Mouse (Mus musculus) heart, embryonic 12.5 days (tissue): ENCODE data around the gene Olfr116. TPM values are rescaled to one million over a fixed set of nuclear protein-coding genes. Genes with fewer than 3 reads are reported as not detected.

Source experiments
- ATAC-seq: fragments of 200-750 bp; cut with Nextera tagmentation; 2 replicates; pipeline ENCODE4 v1.8.0; 2017; ENCODE audit warnings: moderate TSS enrichment, moderate library complexity; ENCODE audit not compliant: insufficient number of reproducible peaks, low FRiP score
- H3K27ac ChIP-seq: fragments of 300-500 bp; sonication (generic); 2 replicates; pipeline ENCODE4 v1.5.1; 2016; ENCODE audit warnings: mild to moderate bottlenecking, moderate library complexity; ENCODE audit not compliant: poor library complexity, severe bottlenecking
- H3K27me3 ChIP-seq: fragments of 300-500 bp; sonication (generic); replicated peaks from 2 replicates; pipeline ENCODE4 v1.6.1; 2016; ENCODE audit warnings: mild to moderate bottlenecking, moderate library complexity
- H3K36me3 ChIP-seq: fragments of 300-500 bp; sonication (generic); 2 replicates; pipeline ENCODE4 v1.6.1; 2016; ENCODE audit warnings: mild to moderate bottlenecking, moderate library complexity
- H3K4me1 ChIP-seq: fragments of 300-500 bp; sonication (generic); replicated peaks from 2 replicates; pipeline ENCODE4 v1.6.1; 2016; ENCODE audit warnings: mild to moderate bottlenecking
- H3K4me2 ChIP-seq: fragments of 300-500 bp; sonication (generic); 2 replicates; pipeline ENCODE4 v1.6.1; 2016; ENCODE audit warnings: mild to moderate bottlenecking, moderate library complexity
- H3K4me3 ChIP-seq: fragments of 300-500 bp; sonication (generic); 2 replicates; pipeline ENCODE4 v1.5.1; 2016; ENCODE audit warnings: mild to moderate bottlenecking
- H3K9ac ChIP-seq: fragments of 300-500 bp; sonication (generic); 2 replicates; pipeline ENCODE4 v1.6.1; 2016; ENCODE audit warnings: mild to moderate bottlenecking, moderate library complexity
- H3K9me3 ChIP-seq: fragments of 300-500 bp; sonication (generic); replicated peaks from 2 replicates; pipeline ENCODE4 v1.6.1; 2016; ENCODE audit warnings: mild to moderate bottlenecking, moderate library complexity
- WGBS: fragments of 180-500 bp; shearing (Covaris S2); methylation state at CpG from one replicate; pipeline ENCODE4 v1.1.7; 2016; 5-methylcytosine and 5-hydroxymethylcytosine counted together
- polyA plus RNA-seq: library from polyadenylated mRNA; unstranded; fragments of >200 nt; fragmentation: Nextera tagmentation; extraction: Ambion mirVana; gene quantifications from 2 replicates; pipeline ENCODE4 v1.2.1, GENCODE M21; 2016

Olfr116 gene
- not detected in 2 replicates for polyA plus RNA-seq

- no peak within 1 kb of the TSS for H3K4me3 ChIP-seq
- no peak for ATAC-seq
- H3K9me3 ChIP-seq, result 0 out of 2 replicates have a peak, but pooled peaks cover 3% of the 10 kb centered on the region
- WGBS, result 73% methylated on average over 2 of the region's 2 CpGs
- H3K4me1 ChIP-seq, result no peaks in the 10 kb centered on the region
- H3K27me3 ChIP-seq, result no peaks in the 10 kb centered on the region
- no peak within 1 kb of the TSS for H3K4me2 ChIP-seq
- H3K27ac ChIP-seq, result no peak within 1 kb of the TSS
- no peaks in the 10 kb centered on the region for H3K36me3 ChIP-seq
- H3K9ac ChIP-seq, result no peak within 1 kb of the TSS
These were observed at the start of gene Olfr116, which contains the start of gene Olfr115 for GRCm38 (mm10) chr17:37627009-37627408. Gene Olfr116, minus strand, starts transcription at chr17:37627199. Gene Olfr115, minus strand, starts transcription at chr17:37627109.

DNA sequence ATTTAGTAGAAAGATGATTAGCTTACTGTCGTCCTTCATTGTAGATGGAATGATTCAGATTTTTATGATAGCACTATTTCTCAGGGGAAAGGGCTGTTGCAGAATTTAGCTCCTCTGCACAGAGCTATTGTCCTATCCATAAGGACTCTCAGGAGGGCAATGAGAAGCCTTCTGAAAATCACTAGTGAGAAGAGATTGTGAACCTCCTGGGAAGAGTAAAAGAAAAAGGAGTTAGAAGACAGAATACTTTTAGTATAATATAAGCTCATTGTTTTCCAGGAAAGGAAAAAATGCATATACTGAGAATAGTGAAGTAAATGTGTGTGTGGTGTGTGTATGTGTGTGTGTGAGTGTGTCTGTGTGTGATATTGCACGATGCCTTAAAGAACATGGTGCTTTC is 39.7 kb upstream of the Olfr116 start, which contains the start of gene Olfr118:
TSS of gene Olfr118 (plus strand) at position 301 of the 400 bp plus-strand sequence.
- 53% methylated on average over 2 of the region's 2 CpGs for WGBS
- Histone ChIP-seq H3K27ac (no peak within 1 kb of the TSS), H3K9me3 (0 out of 2 replicates have a peak, but pooled peaks cover 4% of the 10 kb centered on the region), H3K4me2 (no peak within 1 kb of the TSS), H3K9ac (no peak within 1 kb of the TSS), H3K4me3 (no peak within 1 kb of the TSS), H3K36me3 (no peaks in the 10 kb centered on the region), H3K4me1 (no peaks in the 10 kb centered on the region), H3K27me3 (no peaks in the 10 kb centered on the region)
- no peak for ATAC-seq

- WGBS, result 57% methylated on average over 1 of the region's 1 CpGs
- no peak within 1 kb of the TSS for H3K9ac ChIP-seq
- no peak within 1 kb of the TSS for H3K4me2 ChIP-seq
- ATAC-seq, result no peak
- H3K36me3 ChIP-seq, result no peaks in the 10 kb centered on the region
- H3K4me3 ChIP-seq, result no peak within 1 kb of the TSS
- H3K27ac ChIP-seq, result no peak within 1 kb of the TSS
- H3K9me3 ChIP-seq, result 0 out of 2 replicates have a peak, but pooled peaks cover 4% of the 10 kb centered on the region
- no peaks in the 10 kb centered on the region for H3K27me3 ChIP-seq
- no peaks in the 10 kb centered on the region for H3K4me1 ChIP-seq
These were observed 36.7 kb upstream of the Olfr116 start, which contains the start of gene Olfr117 for GRCm38 (mm10) chr17:37663682-37664081. Gene Olfr117, minus strand, starts transcription at chr17:37663782.

- H3K36me3 ChIP-seq, result no peaks in the 10 kb centered on the region
- H3K9ac ChIP-seq, result no peak within 1 kb of the TSS
- no peak within 1 kb of the TSS for H3K4me2 ChIP-seq
- ATAC-seq, result no peak
- H3K4me1 ChIP-seq, result no peaks in the 10 kb centered on the region
- H3K27ac ChIP-seq, result no peak within 1 kb of the TSS
- no peaks in the 10 kb centered on the region for H3K27me3 ChIP-seq
- no peaks in the 10 kb centered on the region for H3K9me3 ChIP-seq
- no peak within 1 kb of the TSS for H3K4me3 ChIP-seq
These were observed 34.4 kb downstream of the Olfr116 start, which contains the start of gene Olfr114 for GRCm38 (mm10) chr17:37592643-37593042. Gene Olfr114, minus strand, starts transcription at chr17:37592743.

- Histone ChIP-seq H3K9me3 (no peaks in the 10 kb centered on the region), H3K4me2 (no peak within 1 kb of the TSS), H3K4me1 (no peaks in the 10 kb centered on the region), H3K36me3 (no peaks in the 10 kb centered on the region), H3K27ac (no peak within 1 kb of the TSS), H3K27me3 (no peaks in the 10 kb centered on the region), H3K4me3 (no peak within 1 kb of the TSS), H3K9ac (no peak within 1 kb of the TSS)
- ATAC-seq, result no peak
These were observed 49.4 kb downstream of the Olfr116 start, which contains the start of gene Olfr113 for GRCm38 (mm10) chr17:37577563-37577962. Gene Olfr113, minus strand, starts transcription at chr17:37577663.

Other genes starting within 250 kb of the Olfr116 start
- gene Olfr105-ps, start 248.2 kb downstream of the Olfr116 start, polyA plus RNA-seq, result not detected in 2 replicates
- not detected in 2 replicates for gene Olfr106-ps, start 236.8 kb downstream of the Olfr116 start, polyA plus RNA-seq
- gene Olfr107, start 228.0 kb downstream of the Olfr116 start, polyA plus RNA-seq, result not detected in 2 replicates
- not detected in 2 replicates for gene Olfr108, start 181.7 kb downstream of the Olfr116 start, polyA plus RNA-seq
- not detected in 2 replicates for gene Olfr109, start 168.3 kb downstream of the Olfr116 start, polyA plus RNA-seq
- gene H2-M2, start 143.6 kb downstream of the Olfr116 start, polyA plus RNA-seq, result not detected in 2 replicates
- gene Olfr110, start 134.7 kb downstream of the Olfr116 start, polyA plus RNA-seq, result not detected in 2 replicates
- gene Olfr111, start 119.2 kb downstream of the Olfr116 start, polyA plus RNA-seq, result 0.10 TPM in 1 of 2 replicates, not detected in the other
- gene Olfr112, start 57.7 kb downstream of the Olfr116 start, polyA plus RNA-seq, result not detected in 2 replicates
- gene Olfr113, start 49.5 kb downstream of the Olfr116 start, polyA plus RNA-seq, result not detected in 2 replicates
- gene Olfr114, start 34.5 kb downstream of the Olfr116 start, polyA plus RNA-seq, result not detected in 2 replicates
- not detected in 2 replicates for gene Olfr115, start 90 bp downstream of the Olfr116 start, polyA plus RNA-seq
- not detected in 2 replicates for gene Olfr117, start 36.6 kb upstream of the Olfr116 start, polyA plus RNA-seq
- not detected in 2 replicates for gene Olfr118, start 39.8 kb upstream of the Olfr116 start, polyA plus RNA-seq
- not detected in 2 replicates for gene Olfr119, start 69.4 kb upstream of the Olfr116 start, polyA plus RNA-seq
- not detected in 2 replicates for gene Olfr120, start 94.6 kb upstream of the Olfr116 start, polyA plus RNA-seq
- not detected in 2 replicates for gene Olfr121, start 121.7 kb upstream of the Olfr116 start, polyA plus RNA-seq
- not detected in 2 replicates for gene Olfr122, start 141.4 kb upstream of the Olfr116 start, polyA plus RNA-seq
- gene Olfr123, start 166.3 kb upstream of the Olfr116 start, polyA plus RNA-seq, result not detected in 2 replicates
- gene Olfr124, start 172.7 kb upstream of the Olfr116 start, polyA plus RNA-seq, result not detected in 2 replicates
- gene Olfr125, start 205.8 kb upstream of the Olfr116 start, polyA plus RNA-seq, result not detected in 2 replicates
- not detected in 2 replicates for gene Olfr126, start 220.3 kb upstream of the Olfr116 start, polyA plus RNA-seq